Mouse (Mus musculus) frontal cortex, postnatal 10 days (tissue): Measurements from ENCODE around the gene Cbx1.
"Not testable (repeated sequence)": the region's sequence is repeated elsewhere in the genome, so short reads cannot be mapped to it uniquely, and the experiment has no call there.

Experiments used
- DNase-seq, 2 experiments: peaks; one replicate each; pipeline ENCODE4 v3.0.0; 2022; ENCODE audit warnings: low spot score in 2 of 2, mixed read lengths in 1 of 2

Gene Cbx1

DNA sequence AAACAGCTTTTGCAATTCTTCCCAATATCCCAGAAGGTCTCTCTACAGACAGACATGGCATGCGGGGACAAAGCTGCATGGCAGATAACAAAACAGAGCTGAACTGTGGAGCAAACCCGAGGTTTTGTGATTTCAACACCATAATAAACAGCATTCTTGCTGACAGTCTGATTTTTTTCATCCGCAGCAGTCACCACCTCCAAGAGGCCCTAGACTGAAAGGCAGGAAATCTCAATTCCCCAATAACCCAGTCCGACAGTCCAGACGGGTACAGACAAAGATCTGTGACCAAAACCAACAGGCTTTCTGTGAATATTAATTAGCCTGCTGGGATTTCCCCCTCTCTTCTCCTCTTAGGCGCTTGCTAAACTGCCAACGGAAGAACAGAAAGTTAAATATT lies 13.3 kb upstream of the Cbx1 start:
- no peak for DNase-seq

DNA sequence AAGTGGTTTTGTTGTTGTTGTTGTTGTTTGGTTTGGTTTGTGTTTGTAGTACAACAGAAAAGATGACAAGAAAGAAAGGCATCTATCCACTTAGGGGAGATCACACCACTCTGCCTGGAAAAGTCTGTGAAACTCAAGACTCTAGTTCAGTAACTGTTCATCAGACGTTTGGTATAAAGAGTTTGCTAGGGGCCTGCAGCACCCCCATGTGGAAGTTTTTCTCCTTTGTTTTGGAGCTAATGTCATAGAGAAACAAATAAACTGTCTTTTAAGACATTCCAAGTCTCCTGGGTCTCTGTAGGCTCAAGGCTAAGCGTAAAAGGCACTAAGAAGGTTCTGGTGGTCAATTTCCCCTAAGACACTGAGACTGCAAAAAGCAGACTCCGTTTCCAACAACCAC lies 12.9 kb upstream of the Cbx1 start:
- DNase-seq = no peak

DNA sequence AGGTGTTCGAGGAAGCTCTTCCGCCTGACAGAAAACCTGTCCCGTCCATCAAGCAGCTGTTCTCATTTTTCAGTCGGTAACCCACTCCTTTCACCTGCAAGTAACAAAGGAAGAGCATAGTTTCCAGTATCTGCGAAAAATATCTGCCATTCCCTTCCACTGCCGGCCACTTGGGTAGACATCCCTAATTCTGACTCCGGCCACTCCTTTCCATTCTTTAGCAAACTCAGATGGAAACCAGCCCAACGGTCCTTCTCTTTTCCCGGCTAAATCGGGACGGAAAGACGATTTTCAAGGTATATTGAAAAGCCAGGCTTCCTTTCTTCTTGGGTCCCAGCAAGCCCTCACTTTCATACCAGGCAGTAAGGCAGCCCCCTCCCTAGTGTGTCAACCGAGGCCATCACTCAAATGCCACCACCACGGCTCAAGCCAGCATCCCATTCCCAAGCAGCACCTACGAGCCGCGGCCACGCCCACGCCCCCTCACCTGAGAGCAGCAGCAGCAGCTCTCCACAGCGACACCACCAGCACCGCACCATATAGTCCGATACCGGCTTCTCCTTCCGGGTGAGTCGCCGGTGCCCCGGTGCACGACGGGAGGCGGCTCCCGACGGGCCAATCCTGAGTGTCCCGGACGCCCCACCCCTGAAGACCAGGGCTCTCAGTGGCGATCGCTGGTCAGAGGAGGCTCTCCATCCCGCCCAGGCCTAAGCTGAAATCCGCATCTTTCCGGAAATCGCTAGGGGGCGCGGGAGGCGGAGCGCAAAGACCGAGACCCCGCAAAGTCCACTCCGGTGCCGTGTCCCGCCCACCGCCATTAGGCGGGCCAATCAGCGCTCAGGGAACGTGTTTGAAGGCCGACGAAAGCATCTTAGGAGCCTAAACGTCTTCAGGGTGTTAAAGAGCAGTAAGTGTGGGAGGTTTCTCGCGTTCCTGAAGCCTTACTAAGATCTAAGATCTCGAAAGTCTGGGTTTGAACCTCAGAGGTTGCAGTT lies 11.7 kb upstream of the Cbx1 start, which contains the start of gene Snx11:
TSS of gene Snx11 (minus strand) at position 592 of the 995 bp plus-strand sequence.
- peak; percentile 98 to 99 for DNase-seq

DNA sequence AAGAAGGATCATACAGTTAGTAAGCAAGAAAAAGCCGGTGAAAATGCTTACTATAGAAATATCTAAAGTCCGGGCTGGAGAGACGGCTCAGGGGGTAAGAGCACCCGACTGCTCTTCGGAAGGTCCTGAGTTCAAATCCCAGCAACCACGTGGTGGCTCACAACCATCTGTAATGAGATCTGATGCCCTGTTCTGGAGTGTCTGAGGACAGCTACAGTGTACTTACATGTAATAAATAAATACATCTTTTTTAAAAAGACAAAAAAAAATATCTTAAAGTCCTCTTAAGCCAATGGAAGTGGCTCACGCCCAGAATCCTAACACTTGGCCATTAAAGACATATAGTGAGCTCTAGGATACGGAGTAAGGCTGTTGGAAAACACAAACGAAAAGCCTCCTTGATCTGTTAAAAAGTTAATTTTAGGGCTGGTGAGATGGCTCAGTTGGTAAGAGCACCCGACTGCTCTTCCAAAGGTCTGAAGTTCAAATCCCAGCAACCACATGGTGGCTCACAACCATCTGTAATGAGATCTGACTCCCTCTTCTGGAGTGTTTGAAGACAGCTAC lies 10.8 kb upstream of the Cbx1 start:
- not testable (repeated sequence) for DNase-seq

DNA sequence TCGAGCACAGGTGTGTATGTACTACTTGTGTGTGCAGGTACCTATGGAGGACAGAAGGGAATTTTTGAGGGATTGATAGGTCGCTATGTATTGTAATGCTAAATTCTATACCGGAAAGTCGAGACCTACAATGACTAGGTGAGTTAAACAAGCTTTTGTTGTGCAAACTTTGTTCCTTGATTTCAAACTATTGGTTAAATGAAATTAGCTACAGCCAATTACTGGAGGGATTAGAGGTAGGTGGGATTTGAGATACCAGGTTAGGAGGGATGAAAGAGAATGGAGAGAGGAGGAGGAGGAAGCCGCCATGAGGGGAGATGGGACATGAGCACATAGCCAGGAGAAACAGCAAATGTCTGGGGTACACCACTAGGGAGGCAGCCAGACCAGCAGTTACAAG lies 8.6 kb upstream of the Cbx1 start:
- no peak for DNase-seq

DNA sequence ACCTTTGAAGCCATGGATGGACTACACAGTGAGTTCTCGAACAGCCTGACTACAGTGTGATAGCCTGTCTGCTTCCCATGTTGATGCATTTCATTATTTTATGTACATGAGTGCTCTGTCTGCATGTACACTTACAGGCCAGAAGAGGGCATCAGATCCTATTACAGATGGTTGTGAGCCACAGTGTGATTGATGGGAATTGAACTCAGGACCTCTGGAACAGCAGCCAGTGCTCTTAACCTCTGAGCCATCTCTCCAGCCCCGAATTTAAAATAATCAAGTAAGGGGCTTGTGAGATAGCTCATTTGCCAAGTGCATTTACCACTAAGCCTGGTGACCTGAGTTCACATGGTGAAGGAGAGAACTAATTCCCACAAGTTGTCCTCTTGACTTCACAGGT lies 7.5 kb upstream of the Cbx1 start:
- DNase-seq = no peak

DNA sequence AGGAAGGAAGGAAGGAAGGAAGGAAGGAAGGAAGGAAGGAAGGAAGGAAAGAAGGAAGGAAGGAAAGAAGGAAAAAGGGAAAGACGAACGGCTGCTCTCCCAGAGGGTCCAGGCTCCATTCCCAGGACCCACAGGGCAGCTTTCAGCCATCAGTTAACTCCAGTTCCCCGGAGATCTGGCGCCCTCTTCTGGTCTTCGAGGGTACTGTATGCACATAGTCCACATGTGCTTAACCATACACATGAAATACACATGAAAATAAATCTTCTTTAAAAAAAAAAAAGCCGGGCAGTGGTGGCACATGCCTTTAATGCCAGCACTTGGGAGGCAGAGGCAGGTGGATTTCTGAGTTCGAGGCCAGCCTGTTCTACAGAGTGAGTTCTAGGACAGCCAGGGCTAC lies 4.1 kb upstream of the Cbx1 start:
- peak in 1 of 2 experiments; percentile 50 for DNase-seq

DNA sequence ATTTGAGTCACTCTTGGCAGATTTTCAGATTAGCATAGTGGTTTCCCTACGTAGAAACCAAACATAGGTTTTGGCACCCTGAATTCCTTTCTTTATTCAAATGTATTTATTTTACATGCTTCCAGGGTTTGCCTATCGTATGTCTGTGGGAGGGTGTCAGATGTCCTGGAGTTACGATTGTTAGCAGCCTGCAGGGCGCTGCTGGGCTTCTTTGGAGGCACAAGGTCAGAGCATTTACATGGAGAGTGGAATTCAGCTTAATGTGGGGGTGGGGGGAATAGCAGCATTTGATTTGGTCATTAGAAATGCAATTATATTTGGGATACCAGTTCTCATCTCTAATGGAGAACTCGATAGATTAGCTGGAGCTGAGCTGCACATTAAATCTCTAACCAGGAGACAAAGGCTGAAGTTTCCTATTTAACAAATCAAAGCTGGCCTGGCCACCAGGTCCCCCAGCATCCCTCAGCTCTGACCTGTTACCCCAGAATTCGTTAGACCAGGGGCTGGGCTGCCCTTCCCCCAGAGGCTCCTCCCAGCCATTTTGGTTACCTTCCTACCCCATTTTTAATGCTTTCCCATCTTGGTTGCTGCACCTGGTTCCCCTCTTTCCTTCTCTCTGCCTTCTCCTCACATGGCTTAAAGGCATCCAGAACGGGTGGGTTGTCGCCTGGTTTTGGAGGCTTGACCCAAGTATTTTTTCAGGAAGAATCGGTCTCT lies 2.0 kb upstream of the Cbx1 start:
- DNase-seq = no peak

DNA sequence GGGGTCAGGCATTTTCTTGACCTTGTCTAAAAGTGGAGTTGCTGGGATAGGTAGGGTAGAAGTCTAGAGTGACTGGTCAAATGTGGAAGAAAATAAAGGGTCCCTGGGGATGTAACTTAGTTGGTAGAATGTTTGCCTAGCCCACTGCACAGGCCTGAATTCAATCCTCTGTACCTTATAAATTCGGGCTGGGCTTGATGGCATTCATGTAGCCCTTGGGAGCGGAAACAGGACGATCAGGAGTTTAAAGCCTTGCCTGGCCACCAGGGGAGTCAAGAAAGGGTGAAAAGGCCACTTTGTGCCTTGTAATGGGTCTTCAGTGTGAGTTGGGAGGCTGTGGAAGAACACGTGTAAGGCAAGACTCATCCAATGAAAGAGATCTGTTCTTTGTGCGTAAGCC lies 1.1 kb downstream of the Cbx1 start:
- DNase-seq = no peak

DNA sequence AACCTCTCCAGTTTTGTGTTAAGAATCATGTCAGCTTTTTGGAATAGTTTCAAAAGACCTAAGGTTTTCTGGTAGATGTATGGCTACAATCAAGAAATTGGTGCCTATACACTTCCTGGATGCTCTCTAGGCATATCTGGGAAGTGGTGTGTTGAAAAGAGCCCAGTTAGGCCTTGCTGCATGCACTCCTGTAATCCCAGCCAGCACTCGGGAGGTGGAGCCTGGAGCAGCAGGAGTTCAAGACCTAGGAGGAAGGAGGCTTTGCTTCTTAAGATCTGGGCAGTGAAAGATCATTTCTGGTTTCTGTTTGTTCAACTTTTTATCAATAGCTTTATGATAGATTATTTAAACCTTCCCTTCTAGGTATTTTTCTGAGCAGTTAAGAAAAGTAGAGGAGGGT lies 1.8 kb downstream of the Cbx1 start:
- no peak for DNase-seq

DNA sequence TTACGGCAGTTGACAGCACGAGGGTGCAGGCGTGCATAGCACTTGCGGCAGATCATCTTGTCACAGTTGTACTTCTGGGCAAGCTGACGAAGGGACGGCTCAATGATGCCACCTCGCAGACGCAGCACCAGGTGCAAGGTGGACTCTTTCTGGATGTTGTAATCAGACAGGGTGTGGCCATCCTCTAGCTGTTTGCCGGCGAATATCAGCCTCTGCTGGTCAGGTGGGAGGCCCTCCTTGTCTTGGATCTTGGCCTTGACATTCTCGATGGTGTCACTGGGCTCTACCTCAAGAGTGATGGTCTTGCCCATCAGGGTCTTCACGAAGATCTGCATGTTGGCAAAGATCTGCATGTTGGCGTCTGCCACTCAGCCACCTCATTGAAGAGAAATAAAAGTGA lies 6.6 kb downstream of the Cbx1 start:
- DNase-seq = no peak

DNA sequence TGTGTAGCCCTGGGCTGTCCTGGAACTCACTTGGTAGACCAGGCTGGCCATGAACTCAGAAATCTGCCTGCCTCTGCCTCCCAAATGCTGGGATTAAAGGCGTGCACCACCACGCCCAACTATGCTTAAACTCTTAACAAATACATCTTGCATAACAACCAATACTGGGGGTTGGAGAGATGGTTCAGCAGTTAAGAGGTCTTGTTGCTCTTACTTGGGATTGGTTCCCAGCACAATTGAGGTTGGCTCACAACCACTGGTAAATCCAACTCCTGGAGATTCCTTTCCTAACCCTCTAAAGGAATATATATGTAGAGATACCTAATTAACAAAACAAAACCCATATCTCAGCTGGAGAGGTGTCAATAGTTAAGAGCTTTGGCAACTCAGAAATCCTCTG lies 7.2 kb downstream of the Cbx1 start:
- DNase-seq = no peak

DNA sequence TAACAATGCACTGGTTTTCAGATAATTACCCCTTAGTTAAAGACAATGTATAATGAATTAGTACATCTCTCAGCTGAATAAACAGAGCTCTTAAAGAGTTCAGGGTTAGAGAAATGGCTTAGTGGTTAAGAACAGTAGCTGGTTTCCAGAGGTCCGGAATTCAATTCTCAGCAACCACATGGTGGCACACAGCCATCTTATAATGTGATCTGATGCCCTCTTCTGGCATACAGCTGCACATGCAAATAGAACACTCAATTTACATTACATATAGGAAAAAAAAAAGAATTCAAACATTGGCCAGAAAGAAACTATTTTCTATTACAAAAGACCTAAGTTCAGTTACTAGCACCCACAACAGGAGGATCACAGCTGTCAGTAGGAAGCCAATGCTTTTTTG lies 7.7 kb downstream of the Cbx1 start:
- no peak for DNase-seq

DNA sequence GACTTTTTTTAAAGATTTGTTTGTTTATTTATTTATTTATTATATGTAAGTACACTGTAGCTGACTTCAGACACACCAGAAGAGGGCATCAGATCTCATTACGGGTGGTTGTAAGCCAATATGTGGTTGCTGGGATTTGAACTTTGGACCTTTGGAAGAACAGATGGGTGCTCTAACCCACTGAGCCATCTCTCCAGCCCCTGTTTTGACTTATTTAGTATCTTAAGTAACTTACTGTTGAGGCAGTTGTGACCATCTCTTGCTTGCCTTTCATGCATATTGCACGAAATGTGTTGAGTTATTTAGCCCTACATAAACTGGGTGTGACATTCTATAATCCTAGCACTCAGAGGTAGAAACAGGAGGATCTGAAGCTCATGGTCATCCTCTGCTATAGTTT lies 10.6 kb downstream of the Cbx1 start:
- no peak for DNase-seq

DNA sequence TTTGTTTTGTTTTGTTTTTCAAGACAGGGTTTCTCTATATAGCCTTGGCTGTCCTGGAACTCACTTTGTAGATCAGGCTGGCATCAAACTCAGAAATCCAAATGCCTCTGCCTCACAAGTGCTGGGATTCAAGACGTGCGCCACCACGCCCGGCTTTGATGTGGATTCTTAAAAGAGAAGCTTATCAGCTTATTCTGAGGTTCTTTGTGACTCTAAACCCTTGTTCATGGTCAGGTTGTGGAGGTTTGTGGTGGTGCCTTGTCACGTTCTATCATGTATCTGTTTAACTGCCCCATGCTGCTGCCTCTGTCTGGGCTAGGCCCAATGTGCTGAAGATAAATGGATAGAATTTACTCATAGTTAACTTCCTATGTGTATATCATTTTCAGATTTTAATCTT lies 16.7 kb downstream of the Cbx1 start:
- DNase-seq = no peak

DNA sequence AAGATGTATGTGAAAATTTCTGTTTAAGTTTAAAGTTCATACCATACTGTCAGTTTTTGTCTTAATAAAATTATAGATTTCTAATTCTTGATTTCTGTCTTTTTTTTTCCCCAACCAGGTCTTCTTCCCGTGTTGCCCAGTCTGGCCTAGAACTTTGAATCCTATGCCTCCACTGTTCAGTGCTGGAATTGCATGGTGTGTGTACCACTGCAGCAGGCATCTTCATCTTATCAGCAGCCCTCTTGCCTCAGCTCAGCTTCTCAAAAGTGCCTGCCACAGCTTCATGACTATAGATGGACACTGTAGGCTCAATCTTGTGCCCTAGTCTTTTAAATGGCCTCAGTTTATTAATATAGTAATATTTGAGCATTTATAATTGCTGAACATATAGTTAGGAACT lies 19.1 kb downstream of the Cbx1 start:
- DNase-seq = no peak

DNA sequence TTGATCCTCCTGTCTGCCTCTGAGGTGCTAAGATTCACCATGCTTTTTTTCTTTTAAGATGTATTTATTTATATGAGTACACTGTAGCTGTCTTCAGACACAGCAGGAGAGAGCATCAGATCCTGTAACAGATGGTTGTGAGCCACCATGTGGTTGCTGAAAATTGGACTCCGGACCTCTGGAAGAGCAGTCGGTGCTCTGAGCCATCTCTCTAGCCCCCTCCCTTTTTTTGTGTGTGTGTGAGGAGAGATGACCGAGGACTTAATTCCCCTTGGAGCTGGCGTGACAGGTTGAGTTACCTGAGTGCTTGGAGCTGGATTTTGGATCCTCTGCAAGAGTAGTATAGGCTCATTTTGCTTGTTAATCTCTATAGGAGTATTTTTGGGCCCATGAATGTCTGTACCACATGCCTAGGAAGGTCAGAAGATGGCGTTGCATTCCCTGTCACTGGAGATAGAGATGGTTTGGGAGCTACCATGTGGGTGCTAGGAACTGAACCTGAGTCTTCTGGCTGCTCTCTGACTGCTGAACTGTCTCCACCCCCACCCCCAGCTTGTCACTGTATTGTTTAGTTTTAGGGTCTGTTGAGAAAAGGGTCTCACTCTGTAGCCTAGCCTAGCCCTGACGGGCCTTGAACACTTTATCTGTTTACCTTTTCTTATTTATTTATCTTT lies 20.8 kb downstream of the Cbx1 start:
- DNase-seq = no peak

DNA sequence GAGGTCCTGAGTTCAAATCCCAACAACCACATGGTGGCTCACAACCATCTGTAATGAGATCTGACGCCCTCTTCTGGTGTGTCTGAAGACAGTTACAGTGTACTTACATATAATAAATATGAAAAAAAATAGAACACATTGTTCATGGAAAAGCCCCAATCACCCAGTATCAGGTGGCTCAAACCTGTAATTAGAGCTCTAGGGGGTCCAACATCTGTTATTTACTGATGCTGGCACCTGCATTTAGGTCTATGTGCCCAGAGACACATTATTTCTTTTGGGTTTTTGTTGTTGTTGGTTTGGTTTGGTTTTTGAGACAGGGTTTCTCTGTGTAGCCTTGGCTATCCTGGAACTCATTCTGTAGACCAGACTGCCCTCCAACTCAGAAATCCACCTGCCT lies 22.3 kb downstream of the Cbx1 start:
- DNase-seq = not testable (repeated sequence)

DNA sequence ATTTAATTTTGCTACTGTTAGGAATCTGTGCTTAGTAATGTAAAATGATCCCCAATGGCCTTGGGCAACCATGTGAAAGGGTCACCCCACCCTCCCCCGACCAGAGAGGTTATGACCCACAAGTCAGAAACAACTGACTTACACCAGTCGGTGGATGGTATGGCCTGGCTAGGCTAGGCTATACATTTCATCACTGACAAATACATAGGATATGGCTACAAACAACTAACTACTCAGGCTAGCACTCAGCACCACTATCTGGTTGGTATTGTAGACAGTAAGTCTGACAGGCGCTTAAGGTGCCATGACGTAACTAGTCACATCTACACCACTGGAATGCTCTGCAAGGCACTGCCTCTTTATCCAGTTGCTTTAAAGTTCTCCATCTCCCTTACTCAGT lies 24.5 kb downstream of the Cbx1 start:
- no peak for DNase-seq

DNA sequence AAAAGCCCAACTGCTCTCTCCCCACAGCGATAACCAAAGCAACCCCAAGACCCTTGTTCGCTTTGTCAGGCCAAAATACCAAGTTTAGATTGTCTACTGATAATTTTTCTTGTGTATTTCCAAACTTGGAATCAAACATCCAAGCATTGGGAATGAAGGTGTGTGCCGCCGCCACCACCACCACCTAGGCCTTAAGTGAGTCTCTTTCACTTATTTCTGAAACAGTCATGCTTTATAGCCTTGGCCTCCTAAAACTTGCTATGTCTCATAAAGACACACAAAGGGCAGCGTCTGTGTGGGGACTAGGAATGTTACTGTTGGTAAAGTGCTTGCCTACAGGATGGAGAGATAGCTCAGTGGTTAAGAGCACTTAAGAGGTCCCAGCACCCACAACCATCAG lies 25.0 kb downstream of the Cbx1 start:
- no peak for DNase-seq

DNA sequence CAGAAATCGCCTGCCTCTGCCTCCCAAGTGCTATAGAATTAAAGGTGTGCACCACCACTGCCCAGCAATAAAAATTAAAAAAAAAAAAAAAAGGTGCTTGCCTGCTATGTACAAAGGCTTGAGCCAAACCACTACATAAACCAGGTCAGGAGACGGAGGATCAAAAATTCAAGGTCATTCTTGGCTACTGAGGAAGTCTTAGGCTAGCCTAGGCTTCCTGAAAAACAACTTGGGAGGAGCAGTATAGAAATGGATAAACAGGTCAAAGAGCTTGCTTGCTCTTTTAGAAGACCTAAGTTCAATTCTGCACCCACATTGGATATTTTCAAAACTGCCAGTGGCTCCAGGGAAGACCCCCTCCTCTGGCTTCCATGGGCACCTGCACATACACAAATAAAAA lies 25.5 kb downstream of the Cbx1 start:
- no peak for DNase-seq

DNA sequence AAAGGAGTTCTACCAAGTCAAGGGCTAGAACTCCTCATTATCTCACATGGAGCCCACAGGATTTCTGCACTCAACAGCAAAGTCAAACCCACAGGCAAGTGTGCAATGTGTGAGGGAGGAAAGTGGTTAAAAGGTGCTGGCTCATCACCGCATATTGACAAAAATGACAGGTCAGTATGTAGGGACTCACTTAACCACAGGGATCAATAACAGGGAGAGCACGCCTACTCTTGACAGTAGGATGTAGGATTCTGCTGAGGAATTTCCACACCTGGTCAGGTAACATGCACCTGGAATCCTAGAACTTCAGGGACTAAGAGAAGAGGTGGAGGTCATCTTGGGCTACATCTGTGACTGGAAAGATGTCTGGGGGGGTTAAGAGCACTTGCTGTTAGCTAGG lies 27.0 kb downstream of the Cbx1 start:
- no peak for DNase-seq
